Mouse (Mus musculus) CH12.LX (cell line): Measurements from ENCODE around the gene Rnf183. TPM values are rescaled to one million over a fixed set of nuclear protein-coding genes. Genes with fewer than 3 reads are reported as not detected.

Experiments used
- DNase-seq: peaks from one replicate; pipeline ENCODE4 v3.0.0-alpha.2; 2013; ENCODE audit errors: extremely low read depth
- H3K27ac ChIP-seq: 2 replicates; pipeline ENCODE4 v1.5.1; 2012; ENCODE audit warnings: low read depth, mild to moderate bottlenecking, control low read depth, moderate library complexity; ENCODE audit not compliant: insufficient read depth
- H3K27me3 ChIP-seq: replicated peaks from 2 replicates; pipeline ENCODE3; 2012; ENCODE audit warnings: inconsistent platforms
- H3K36me3 ChIP-seq, 2 experiments: replicated peaks in 1 of 2; 2 replicates each; pipeline versions ENCODE3 to v1.6.1; 2012; ENCODE audit warnings: inconsistent platforms in 1 of 2, low read length in 1 of 2, mild to moderate bottlenecking in 1 of 2, mixed read lengths in 1 of 2, moderate library complexity in 1 of 2; ENCODE audit not compliant: control insufficient read depth in 1 of 2, insufficient read depth in 1 of 2
- H3K4me1 ChIP-seq, 2 experiments: 2 replicates each; pipeline ENCODE4 v1.6.1; 2012; ENCODE audit warnings: inconsistent platforms in 1 of 2, moderate library complexity in 1 of 2; ENCODE audit not compliant: insufficient read depth in 2 of 2, control insufficient read depth in 1 of 2
- H3K4me2 ChIP-seq: 2 replicates; pipeline ENCODE4 v1.6.1; 2012; ENCODE audit warnings: low read depth, mild to moderate bottlenecking, control low read depth; ENCODE audit not compliant: poor library complexity, insufficient read depth, severe bottlenecking
- H3K4me3 ChIP-seq, 3 experiments: fragments of 150-350 bp in 1 of 3; sonication (generic) in 1 of 3; replicated peaks in 1 of 3; 2 replicates each; pipeline versions ENCODE3 to v1.5.1; 2011 to 2012; ENCODE audit warnings: low read depth in 2 of 3, low read length in 2 of 3, mild to moderate bottlenecking in 2 of 3, moderate library complexity in 2 of 3, control low read depth in 1 of 3, improper control_type of control experiment in 1 of 3, inconsistent platforms in 1 of 3, mixed read lengths in 1 of 3; ENCODE audit not compliant: poor library complexity in 1 of 3
- H3K79me2 ChIP-seq: replicated peaks from 2 replicates; pipeline ENCODE4 v1.6.1; 2012; ENCODE audit warnings: mild to moderate bottlenecking, moderate library complexity; ENCODE audit not compliant: control insufficient read depth, poor library complexity, insufficient read depth, severe bottlenecking; ENCODE audit errors: extremely low read depth
- H3K9ac ChIP-seq: 2 replicates; pipeline ENCODE4 v1.6.1; 2012; ENCODE audit warnings: low read depth, mild to moderate bottlenecking, control low read depth, moderate library complexity; ENCODE audit not compliant: insufficient read depth
- H3K9me3 ChIP-seq: replicated peaks from 2 replicates; pipeline ENCODE3; 2012; ENCODE audit warnings: low read length, inconsistent platforms, mixed read lengths
- BHLHE40 ChIP-seq: IDR thresholded peaks from 2 replicates; pipeline ENCODE4 v1.6.1; 2011; ENCODE audit warnings: mild to moderate bottlenecking, low read depth, low read length, improper control_type of control experiment
- CHD1 ChIP-seq: IDR thresholded peaks from 2 replicates; pipeline ENCODE4 v1.6.1; 2012; ENCODE audit warnings: low read depth, low read length, improper control_type of control experiment, inconsistent platforms
- CHD2 ChIP-seq: IDR thresholded peaks from 2 replicates; pipeline ENCODE4 v1.6.1; 2011; ENCODE audit warnings: low read length, improper control_type of control experiment
- CTCF ChIP-seq, 2 experiments: IDR thresholded peaks in 1 of 2; conservative IDR thresholded peaks in 1 of 2; 2 replicates each; pipeline ENCODE4 v1.5.1; 2011 to 2012; ENCODE audit warnings: low read depth in 2 of 2, low read length in 2 of 2, improper control_type of control experiment in 1 of 2, inconsistent platforms in 1 of 2, mild to moderate bottlenecking in 1 of 2, moderate library complexity in 1 of 2
- E2F4 ChIP-seq: IDR thresholded peaks from 2 replicates; pipeline ENCODE4 v1.6.1; 2011; ENCODE audit warnings: low read depth, low read length, improper control_type of control experiment; ENCODE audit not compliant: insufficient replicate concordance
- IRF4 ChIP-seq: IDR thresholded peaks from 2 replicates; pipeline ENCODE4 v1.6.1; 2014; ENCODE audit warnings: low read depth, mild to moderate bottlenecking, inconsistent platforms, low read length, improper control_type of control experiment
- JUN ChIP-seq: IDR thresholded peaks from 2 replicates; pipeline ENCODE4 v1.6.1; 2011; ENCODE audit warnings: low read depth, mild to moderate bottlenecking, low read length, improper control_type of control experiment, moderate library complexity; ENCODE audit not compliant: insufficient read depth
- KAT2A ChIP-seq: IDR thresholded peaks from 2 replicates; pipeline ENCODE4 v1.6.1; 2012; ENCODE audit warnings: low read length, improper control_type of control experiment, inconsistent platforms; ENCODE audit not compliant: insufficient replicate concordance
- MAFK ChIP-seq: IDR thresholded peaks from 2 replicates; pipeline ENCODE4 v1.6.1; 2011; ENCODE audit warnings: low read length, improper control_type of control experiment; ENCODE audit not compliant: insufficient replicate concordance
- MAX ChIP-seq: IDR thresholded peaks from 2 replicates; pipeline ENCODE4 v1.6.1; 2011; ENCODE audit warnings: low read length, improper control_type of control experiment
- MAZ ChIP-seq: IDR thresholded peaks from 2 replicates; pipeline ENCODE4 v1.6.1; 2012; ENCODE audit warnings: low read depth, mild to moderate bottlenecking, inconsistent platforms, low read length, improper control_type of control experiment, moderate library complexity
- MXI1 ChIP-seq: IDR thresholded peaks from 2 replicates; pipeline ENCODE4 v1.6.1; 2011; ENCODE audit warnings: mild to moderate bottlenecking, low read depth, low read length, improper control_type of control experiment
- MYC ChIP-seq: IDR thresholded peaks from 2 replicates; pipeline ENCODE4 v1.6.1; 2011; ENCODE audit warnings: low read depth, mild to moderate bottlenecking, improper control_type of control experiment, low read length
- NRF1 ChIP-seq: IDR thresholded peaks from 2 replicates; pipeline ENCODE4 v1.6.1; 2014; ENCODE audit warnings: low read depth, mild to moderate bottlenecking, inconsistent platforms, low read length, improper control_type of control experiment, moderate library complexity
- PAX5 ChIP-seq: IDR thresholded peaks from 2 replicates; pipeline ENCODE4 v1.6.1; 2012; ENCODE audit warnings: low read length, inconsistent platforms, mixed read lengths
- POLR2AphosphoS2 ChIP-seq: IDR thresholded peaks from 2 replicates; pipeline ENCODE4 v1.6.1; 2011; ENCODE audit warnings: low read depth, low read length, improper control_type of control experiment
- RAD21 ChIP-seq: IDR thresholded peaks from 2 replicates; pipeline ENCODE4 v1.6.1; 2011; ENCODE audit warnings: low read depth, mild to moderate bottlenecking, low read length, improper control_type of control experiment, moderate library complexity
- RCOR1 ChIP-seq: conservative IDR thresholded peaks from 2 replicates; pipeline ENCODE4 v1.6.1; 2012; ENCODE audit warnings: low read depth, mild to moderate bottlenecking, inconsistent platforms, low read length, improper control_type of control experiment
- TCF12 ChIP-seq: IDR thresholded peaks from 2 replicates; pipeline ENCODE4 v1.6.1; 2014; ENCODE audit warnings: low read depth, mild to moderate bottlenecking, inconsistent platforms, low read length, improper control_type of control experiment
- UBTF ChIP-seq: IDR thresholded peaks from 2 replicates; pipeline ENCODE4 v1.6.1; 2012; ENCODE audit warnings: low read depth, mild to moderate bottlenecking, inconsistent platforms, low read length, improper control_type of control experiment, moderate library complexity
- USF1 ChIP-seq: IDR thresholded peaks from 2 replicates; pipeline ENCODE4 v1.6.1; 2014; ENCODE audit warnings: low read depth, mild to moderate bottlenecking, inconsistent platforms, low read length, improper control_type of control experiment
- USF2 ChIP-seq: conservative IDR thresholded peaks from 2 replicates; pipeline ENCODE4 v1.6.1; 2011; ENCODE audit warnings: low read depth, low read length, improper control_type of control experiment
- ZC3H11A ChIP-seq: IDR thresholded peaks from 2 replicates; pipeline ENCODE4 v1.6.1; 2012; ENCODE audit warnings: low read depth, mild to moderate bottlenecking, inconsistent platforms, low read length, improper control_type of control experiment
- ZNF384 ChIP-seq: IDR thresholded peaks from 2 replicates; pipeline ENCODE4 v1.6.1; 2012; ENCODE audit warnings: low read depth, low read length, improper control_type of control experiment, inconsistent platforms
- dilution Hi-C: fragments of 300-500 bp; cut with MboI; formaldehyde crosslinking; loops from 2 replicates; pipeline ENCODE4 v1.14.3; 2020; ENCODE audit warnings: low sequenced_read_pairs; ENCODE audit not compliant: extremely low pct_unique_long_range_greater_than_20kb, extremely low pct_ligation_motif_present
- in situ Hi-C: fragments of 300-500 bp; cut with MboI; formaldehyde crosslinking; loops from 3 replicates; pipeline ENCODE4 v1.14.3; 2019; ENCODE audit warnings: low sequenced_read_pairs, low pct_ligation_motif_present, low pct_unique_long_range_greater_than_20kb, mixed read lengths
- polyA plus RNA-seq: library from polyadenylated mRNA; unstranded; fragments of >175 nt; gene quantifications from 2 replicates; pipeline ENCODE4 v1.2.1, GENCODE M21; 2012; ENCODE audit warnings: low read depth; ENCODE audit not compliant: insufficient read length
- total RNA-seq, 2 experiments: library from RNA; depleted of rRNA; stranded (reverse); fragments of 300-350 nt in 1 of 2; fragments of >200 nt in 1 of 2; gene quantifications; 2 replicates each; pipeline ENCODE4 v1.2.3; 2012 to 2014

The Rnf183 gene
- total and polyA plus RNA-seq, 3 experiments, result 4.0 to 4.4 (median 4.1) TPM

- Histone ChIP-seq H3K4me2 (no peak overlapping the region), H3K9ac (no peak overlapping the region), H3K27ac (no peak overlapping the region), H3K79me2 (no peaks in the 10 kb centered on the region), H3K27me3 (no peaks in the 10 kb centered on the region), H3K9me3 (no peaks in the 10 kb centered on the region), H3K4me3 (no peak overlapping the region), H3K36me3 (peaks cover 32 to 82% of the 10 kb centered on the region in 2 experiments), H3K4me1 (no peaks in the 10 kb centered on the region)
- no peak for DNase-seq
- in situ Hi-C loops (no loop called here), dilution Hi-C loops (no loop called here)
- TF ChIP-seq IRF4, result no peak
- TF ChIP-seq RCOR1, result no peak
- no peak for TF ChIP-seq USF1
- no peak for TF ChIP-seq USF2
- no peak for TF ChIP-seq CHD1
- TF ChIP-seq E2F4, result no peak
- TF ChIP-seq POLR2AphosphoS2, result no peak
- TF ChIP-seq MXI1, result no peak
- no peak for TF ChIP-seq CTCF (conservative IDR thresholded peaks at IDR 0.05 in 1 of 2, IDR thresholded peaks at IDR 0.05 in 1 of 2; ENCODE audit: low read depth in 2 of 2, low read length in 2 of 2)
- TF ChIP-seq ZNF384, result no peak
- no peak for TF ChIP-seq MAX
- no peak for TF ChIP-seq ZC3H11A
Measured at GRCm38 (mm10) chr4:62391892-62392291, 43.2 kb downstream of the Rnf183 start.

GRCm38 (mm10) chr4:62389592-62390512 lies 45.2 kb downstream of the Rnf183 start:
- Histone ChIP-seq H3K36me3 (peaks cover 24 to 74% of the 10 kb centered on the region in 2 experiments), H3K4me1 (no peaks in the 10 kb centered on the region), H3K9me3 (no peaks in the 10 kb centered on the region), H3K4me2 (no peak overlapping the region), H3K9ac (no peak overlapping the region), H3K27ac (no peak overlapping the region), H3K79me2 (no peaks in the 10 kb centered on the region; the same call in 1 of the 2 replicates), H3K27me3 (no peaks in the 10 kb centered on the region), H3K4me3 (no peak overlapping the region)
- DNase-seq, result no peak
- dilution Hi-C loops, result no loop called here
- TF ChIP-seq JUN, result no peak
- no peak for TF ChIP-seq MAZ
- no peak for TF ChIP-seq PAX5
- TF ChIP-seq TCF12, result no peak
- TF ChIP-seq CHD2, result no peak
- no peak for TF ChIP-seq UBTF
- TF ChIP-seq ZNF384, result no peak
- TF ChIP-seq KAT2A, result no peak
- TF ChIP-seq BHLHE40, result no peak
- no peak for TF ChIP-seq USF1
- TF ChIP-seq MAFK, result no peak
- TF ChIP-seq RAD21, result no peak
- no peak for TF ChIP-seq RCOR1
- no peak for TF ChIP-seq MYC
- TF ChIP-seq NRF1, result no peak
- TF ChIP-seq USF2, result no peak
- TF ChIP-seq E2F4, result no peak
- in situ Hi-C loops, result no loop called here
